Mouse (Mus musculus): ENCODE data around the gene Mast4.

DNA sequence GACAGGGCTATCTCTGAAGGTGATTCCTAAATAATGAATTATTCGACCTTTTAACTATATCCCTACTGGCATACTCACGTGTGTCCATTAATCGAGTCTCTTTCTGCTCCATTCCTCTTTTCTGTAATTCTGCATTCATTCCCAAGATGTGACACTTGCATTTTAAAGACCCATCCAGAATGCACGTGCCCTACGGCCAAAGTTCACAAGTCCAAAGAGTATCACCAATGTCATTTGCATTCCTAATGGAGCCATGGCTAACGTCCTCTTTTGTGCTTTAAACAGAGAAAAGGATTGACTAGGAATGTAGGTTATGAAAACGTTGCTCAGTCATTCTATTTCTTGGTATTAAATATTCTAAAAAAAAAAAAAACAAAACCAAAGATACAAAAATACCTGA, 157.4 kb downstream of the Mast4 start:
- TF ChIP-seq CTCF (IDR thresholded peaks at IDR 0.05; ENCODE audit: low read depth) (no peak), EP300 (IDR thresholded peaks at IDR 0.05; ENCODE audit: low read depth) (no peak)
